Mouse (Mus musculus) B cell, adult 62 days (primary cell): ENCODE data around the gene Pan3. TPM values are rescaled to one million over a fixed set of nuclear protein-coding genes. Genes with fewer than 3 reads are reported as not detected.

Experiments
- total RNA-seq: library from RNA; stranded (reverse); gene quantifications from 4 replicates; pipeline ENCODE4 v1.2.4, GENCODE M21; 2023

Pan3 gene
- total RNA-seq = 341 to 383 TPM (median 367 TPM) in 4 replicates

DNA sequence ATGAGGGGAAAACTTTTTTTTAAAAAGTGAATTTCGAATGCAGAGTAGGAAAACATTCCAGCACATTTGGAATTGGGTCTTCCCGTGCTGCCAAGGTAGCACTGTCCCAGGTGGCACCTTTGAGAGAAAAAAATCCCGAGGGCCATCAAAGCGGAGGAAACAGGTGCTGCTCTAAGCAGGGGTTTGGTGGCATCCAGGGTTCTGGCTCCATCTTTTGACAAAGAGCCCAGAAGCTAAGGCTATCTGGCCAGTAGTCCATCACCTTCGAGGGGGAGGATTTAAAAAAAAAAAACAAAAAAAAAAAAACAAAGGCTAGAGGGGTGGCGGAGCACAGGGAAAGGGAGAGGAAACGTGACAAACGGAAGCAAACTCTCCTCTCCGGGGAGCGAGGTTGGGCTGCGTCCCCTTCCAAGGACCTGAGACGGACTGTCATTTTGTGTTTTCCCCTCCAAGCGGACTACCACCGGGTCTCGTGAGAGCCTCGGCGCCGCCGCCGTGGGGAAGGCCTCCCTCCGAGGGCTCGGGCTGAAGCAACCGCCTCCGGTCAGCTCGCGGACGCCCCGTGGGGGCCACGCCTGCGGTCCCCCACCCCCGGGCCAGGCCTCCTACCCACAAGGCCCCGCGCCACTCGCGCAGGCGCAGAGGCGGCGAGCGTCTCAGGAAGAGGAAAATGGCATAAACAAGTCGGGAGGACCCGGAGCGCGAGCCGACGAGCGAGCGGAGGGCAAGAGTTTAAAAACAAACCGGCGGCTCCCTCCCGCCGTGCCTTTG, at the start of gene Pan3:
Gene Pan3 (plus strand): TSS at position 627 of the 771 bp plus-strand sequence.

DNA sequence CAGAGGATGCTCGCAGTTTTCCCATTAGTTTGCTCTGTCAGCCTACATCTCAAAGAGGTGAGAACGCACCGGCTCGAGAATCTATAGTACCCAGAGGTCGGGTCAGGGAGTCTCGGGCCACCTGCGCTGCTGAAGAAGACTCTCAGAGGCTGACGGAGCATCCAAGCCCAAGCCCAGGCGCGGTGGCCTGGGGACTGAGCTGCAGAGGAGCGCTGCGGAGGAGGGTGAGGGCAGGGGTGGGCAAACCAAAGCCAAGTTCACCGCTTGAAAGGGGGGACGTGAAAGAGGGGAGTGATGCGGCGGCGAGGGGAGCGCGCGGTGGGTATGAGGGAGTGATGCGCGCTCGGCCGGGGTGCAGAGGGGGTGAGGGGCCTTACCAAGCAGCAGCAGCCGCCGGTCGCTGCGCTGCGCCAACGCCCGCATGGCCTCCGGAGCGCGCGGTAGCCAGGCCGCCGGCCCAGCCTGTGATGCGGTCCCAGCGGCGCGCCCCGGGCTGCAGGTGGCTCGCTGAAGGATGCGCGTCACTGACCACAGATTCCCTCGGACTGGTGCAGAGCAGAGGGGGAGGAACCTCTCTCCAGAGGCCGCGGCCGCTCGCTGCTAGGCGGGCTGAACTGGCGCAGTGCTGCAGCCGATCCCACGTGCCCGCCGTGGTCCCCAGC, 30.0 kb upstream of the Pan3 start, which contains the start of gene Flt3:
Gene Flt3 (minus strand): TSS at position 647 of the 662 bp plus-strand sequence.

Other genes with a start within 250 kb of the Pan3 start
- not detected in 4 replicates for gene Gsx1, start 241.5 kb upstream of the Pan3 start, total RNA-seq
- not detected in 4 replicates for gene Pdx1, start 160.2 kb upstream of the Pan3 start, total RNA-seq
- not detected in 4 replicates for gene Cdx2, start 122.9 kb upstream of the Pan3 start, total RNA-seq
- gene Urad, start 107.7 kb upstream of the Pan3 start, total RNA-seq = not detected in 4 replicates
- gene Flt3, start 29.7 kb upstream of the Pan3 start, total RNA-seq = 1.5 to 2.9 TPM (median 1.9 TPM) in 4 replicates